Mouse (Mus musculus): ENCODE measurements at regions not wholly inside any gene's neighbourhood (a gene's known extent, or its start where the extent isn't known, plus 50 kb on each side); places are given as distances from the start of the nearest gene placed in this dataset.

DNA sequence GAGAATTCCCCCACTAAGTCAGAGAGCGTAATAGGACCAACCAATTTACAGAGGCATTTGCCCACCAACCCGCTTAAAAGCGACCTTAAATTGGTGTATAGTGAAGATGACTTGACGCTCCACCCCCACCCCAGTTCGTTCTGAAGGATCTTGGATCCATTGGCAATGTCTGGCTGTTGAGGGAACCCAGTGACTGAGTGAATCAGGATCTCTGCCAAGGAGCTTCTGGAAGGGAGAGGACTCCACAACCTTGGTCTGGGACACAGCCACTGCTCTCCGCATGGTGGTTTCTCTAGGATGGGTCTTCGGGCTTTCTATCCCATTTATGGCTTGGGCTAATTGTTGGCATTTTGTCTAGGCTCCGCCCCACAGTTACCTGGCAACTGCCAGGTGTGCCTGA is 83.3 kb upstream of the Fzd10 start:
- no peak for DNase-seq
- TF ChIP-seq POLR2A (IDR thresholded peaks at IDR 0.05; ENCODE audit: borderline replicate concordance, extremely low read depth, low read depth, low read length) (no peak), CTCF (IDR thresholded peaks at IDR 0.05; ENCODE audit: insufficient read depth, low read length) (no peak)
- Histone ChIP-seq H3K4me1 (ENCODE audit: control insufficient read depth, insufficient read depth, low read length) (no peaks in the 10 kb centered on the region), H3K4me3 (replicated peaks; ENCODE audit: extremely low read depth, low read depth, low read length) (no peak overlapping the region)
- 48% methylated on average over 8 of the region's 8 CpGs for WGBS

DNA sequence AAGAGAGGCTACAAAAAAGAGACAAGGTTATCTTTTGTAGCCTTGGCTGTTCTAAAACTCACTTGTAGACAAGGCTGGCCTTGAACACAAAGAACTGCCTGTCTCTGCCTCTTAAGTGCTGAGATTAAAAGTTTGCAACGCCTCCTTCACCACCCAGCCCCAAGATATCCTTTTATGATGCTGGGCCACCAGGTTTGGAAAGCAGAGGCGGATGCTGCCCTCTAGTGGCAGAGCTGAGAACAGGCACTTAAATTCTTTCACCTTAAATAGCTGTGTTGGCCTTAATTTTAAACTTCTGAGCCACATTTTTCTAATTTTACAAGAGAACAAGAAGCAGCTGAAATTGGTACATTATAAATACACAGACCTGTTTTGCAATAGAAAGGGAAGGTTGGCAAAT is 82.5 kb upstream of the Tmem132d start:
- TF ChIP-seq CTCF (IDR thresholded peaks at IDR 0.05; ENCODE audit: insufficient read depth, low read length) (peak; percentile 87), POLR2A (IDR thresholded peaks at IDR 0.05; ENCODE audit: borderline replicate concordance, extremely low read depth, low read depth, low read length) (no peak)
- WGBS: 5% methylated on average over 2 of the region's 2 CpGs
- no peak for DNase-seq

DNA sequence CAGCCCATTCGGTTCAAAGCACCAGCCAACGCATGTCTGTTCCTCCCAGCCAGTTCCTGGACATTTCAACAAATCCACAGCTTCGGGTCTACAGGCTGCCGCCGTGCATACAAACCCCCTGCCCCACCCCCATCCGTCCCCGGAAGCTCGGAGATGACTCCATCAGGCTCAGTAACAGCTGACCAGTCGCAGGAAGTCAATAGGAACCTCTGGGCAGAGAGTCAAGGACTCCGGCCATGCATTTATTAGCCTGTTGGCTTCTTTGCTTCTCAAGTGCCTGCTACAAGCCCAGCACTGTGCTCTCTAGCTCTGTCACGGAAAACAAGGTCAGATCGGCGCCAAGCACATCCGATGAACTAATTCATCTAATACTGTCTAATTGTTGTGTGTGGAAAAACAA is 80.4 kb upstream of the Tmem132d start:
- no peak for DNase-seq

More for the DNA sequence above, 82.5 kb upstream of the Tmem132d start:
- Histone ChIP-seq H3K4me3 (replicated peaks; ENCODE audit: extremely low read depth, low read depth, low read length) (no peak overlapping the region), H3K4me1 (ENCODE audit: control insufficient read depth, insufficient read depth, low read length) (no peaks in the 10 kb centered on the region)

DNA sequence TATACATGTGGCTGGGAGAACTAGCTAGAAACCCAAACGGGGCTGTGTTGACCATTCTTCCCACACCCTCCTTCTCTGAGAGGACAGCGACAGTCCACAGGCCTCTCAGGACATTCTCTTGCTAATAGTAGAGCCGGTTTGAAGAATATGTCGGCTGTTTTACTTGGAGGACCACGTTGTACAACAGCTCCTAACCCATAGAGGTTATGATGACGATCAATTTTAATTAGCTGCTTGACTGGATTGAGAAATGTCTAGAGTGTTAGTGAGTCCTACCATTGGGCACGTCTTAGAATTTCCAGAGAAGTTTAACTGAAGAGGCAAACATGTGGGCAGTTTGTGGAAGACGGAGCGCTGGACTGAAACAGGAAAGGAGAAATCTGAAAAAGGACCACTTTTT is 79.7 kb upstream of the Tmem132d start:
- Histone ChIP-seq H3K4me1 (ENCODE audit: control insufficient read depth, insufficient read depth, low read length) (no peaks in the 10 kb centered on the region), H3K4me3 (replicated peaks; ENCODE audit: extremely low read depth, low read depth, low read length) (no peak overlapping the region)
- TF ChIP-seq POLR2A (IDR thresholded peaks at IDR 0.05; ENCODE audit: borderline replicate concordance, extremely low read depth, low read depth, low read length) (no peak), CTCF (IDR thresholded peaks at IDR 0.05; ENCODE audit: insufficient read depth, low read length) (no peak)
- WGBS: 73% methylated on average over 9 of the region's 9 CpGs
- DNase-seq: no peak

More for the DNA sequence above, 80.4 kb upstream of the Tmem132d start:
- TF ChIP-seq POLR2A (IDR thresholded peaks at IDR 0.05; ENCODE audit: borderline replicate concordance, extremely low read depth, low read depth, low read length) (no peak), CTCF (IDR thresholded peaks at IDR 0.05; ENCODE audit: insufficient read depth, low read length) (no peak)
- Histone ChIP-seq H3K4me1 (ENCODE audit: control insufficient read depth, insufficient read depth, low read length) (no peaks in the 10 kb centered on the region), H3K4me3 (replicated peaks; ENCODE audit: extremely low read depth, low read depth, low read length) (no peak overlapping the region)
- WGBS: 60% methylated on average over 14 of the region's 14 CpGs

DNA sequence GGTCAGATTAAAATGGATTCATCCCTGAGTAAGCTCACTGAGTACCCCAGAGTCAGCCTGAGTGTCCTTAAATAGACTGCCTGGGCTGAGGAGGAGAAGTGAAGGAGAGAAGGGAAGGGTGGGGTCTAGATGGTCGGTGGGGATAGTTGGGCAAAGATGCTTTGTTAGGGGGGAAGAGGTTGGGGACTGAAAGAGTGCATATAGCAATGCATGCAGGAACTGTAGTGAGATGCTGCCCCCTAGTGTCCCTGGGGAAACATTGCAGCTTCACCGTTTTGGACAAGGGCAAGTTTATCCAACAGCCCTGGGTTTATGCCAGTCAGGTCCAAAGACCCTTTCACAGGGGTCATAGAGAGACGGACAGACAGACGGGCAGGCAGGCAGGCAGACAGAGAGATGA is 71.6 kb upstream of the Tmem132d start:
- DNase-seq: peak; percentile 24
- TF ChIP-seq POLR2A (IDR thresholded peaks at IDR 0.05; ENCODE audit: borderline replicate concordance, extremely low read depth, low read depth, low read length) (no peak), CTCF (IDR thresholded peaks at IDR 0.05; ENCODE audit: insufficient read depth, low read length) (peak; percentile 81)
- H3K4me1 ChIP-seq (ENCODE audit: control insufficient read depth, insufficient read depth, low read length): no peaks in the 10 kb centered on the region
- 4% methylated on average over 4 of the region's 4 CpGs for WGBS
- no peak overlapping the region for H3K4me3 ChIP-seq (replicated peaks; ENCODE audit: extremely low read depth, low read depth, low read length)

DNA sequence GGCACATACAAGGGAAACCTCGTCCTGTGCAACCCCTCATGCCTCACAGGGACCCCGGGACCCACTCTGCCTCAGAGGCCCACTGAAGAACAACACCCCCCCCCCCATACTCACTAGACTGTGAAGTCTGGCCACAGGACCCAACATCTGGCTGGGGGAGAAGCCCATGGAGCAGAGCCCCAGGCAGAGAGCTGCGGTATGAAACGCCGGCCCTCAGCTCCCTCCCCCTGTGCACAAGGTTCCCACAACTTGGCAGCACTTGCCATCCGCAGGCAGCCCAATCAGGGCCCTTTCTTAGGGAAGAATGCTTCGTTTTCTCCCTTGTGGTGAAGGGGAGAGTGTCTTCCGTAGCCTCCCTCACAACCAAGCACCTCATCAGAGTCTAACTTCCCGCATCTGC is 66.6 kb upstream of the Tmem132d start:
- 42% methylated on average over 9 of the region's 9 CpGs for WGBS
- Histone ChIP-seq H3K4me1 (ENCODE audit: control insufficient read depth, insufficient read depth, low read length) (no peaks in the 10 kb centered on the region), H3K4me3 (replicated peaks; ENCODE audit: extremely low read depth, low read depth, low read length) (no peak overlapping the region)
- TF ChIP-seq CTCF (IDR thresholded peaks at IDR 0.05; ENCODE audit: insufficient read depth, low read length): no peak
- no peak for TF ChIP-seq POLR2A (IDR thresholded peaks at IDR 0.05; ENCODE audit: borderline replicate concordance, extremely low read depth, low read depth, low read length)
- no peak for DNase-seq

DNA sequence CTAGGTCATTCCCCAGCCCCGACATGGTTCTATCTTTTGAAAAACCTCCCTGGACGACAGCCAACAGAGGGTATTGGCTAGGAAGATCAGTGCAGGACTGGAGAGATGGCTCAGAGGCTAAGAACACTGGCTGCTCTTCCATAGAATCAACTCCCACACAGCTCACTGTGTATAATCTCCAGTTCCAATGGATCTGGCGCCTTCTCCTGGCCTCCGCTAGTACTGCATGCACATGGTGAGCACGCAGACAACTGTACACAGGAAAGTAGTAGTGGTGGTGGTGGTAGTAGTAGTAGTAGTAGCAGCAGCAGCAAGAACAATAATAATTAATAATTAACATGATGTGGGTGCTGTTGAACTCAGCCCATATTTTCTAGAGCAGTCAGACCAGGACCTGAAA is 66.2 kb upstream of the Tmem132d start:
- no peaks in the 10 kb centered on the region for H3K4me1 ChIP-seq (ENCODE audit: control insufficient read depth, insufficient read depth, low read length)
- no peak overlapping the region for H3K4me3 ChIP-seq (replicated peaks; ENCODE audit: extremely low read depth, low read depth, low read length)
- DNase-seq: no peak
- TF ChIP-seq CTCF (IDR thresholded peaks at IDR 0.05; ENCODE audit: insufficient read depth, low read length): no peak
- no peak for TF ChIP-seq POLR2A (IDR thresholded peaks at IDR 0.05; ENCODE audit: borderline replicate concordance, extremely low read depth, low read depth, low read length)
- 51% methylated on average over 5 of the region's 5 CpGs for WGBS

DNA sequence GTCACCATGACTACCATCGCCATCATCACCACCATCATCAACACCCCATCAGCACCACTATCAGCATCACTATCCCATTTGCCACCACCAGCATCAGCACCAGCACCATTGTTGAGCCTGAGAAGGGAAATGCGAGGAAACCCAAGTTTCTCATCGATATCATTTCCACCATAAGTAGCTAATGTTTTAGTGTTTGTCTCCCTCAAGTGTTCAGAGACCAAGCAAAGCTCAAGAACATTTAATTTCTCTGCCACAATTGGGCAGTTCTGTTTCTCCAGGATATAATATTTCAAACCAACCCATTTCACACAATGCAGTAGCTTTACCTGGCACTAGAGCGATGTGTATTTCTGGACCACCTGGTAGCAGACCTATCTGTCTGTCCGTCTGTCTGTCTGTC is 59.7 kb upstream of the Tmem132d start:
- WGBS: 88% methylated on average over 5 of the region's 5 CpGs
- H3K4me3 ChIP-seq (replicated peaks; ENCODE audit: extremely low read depth, low read depth, low read length): no peak overlapping the region
- DNase-seq: no peak
- no peak for TF ChIP-seq POLR2A (IDR thresholded peaks at IDR 0.05; ENCODE audit: borderline replicate concordance, extremely low read depth, low read depth, low read length)
- no peak for TF ChIP-seq CTCF (IDR thresholded peaks at IDR 0.05; ENCODE audit: insufficient read depth, low read length)
- H3K4me1 ChIP-seq (ENCODE audit: control insufficient read depth, insufficient read depth, low read length): no peaks in the 10 kb centered on the region

DNA sequence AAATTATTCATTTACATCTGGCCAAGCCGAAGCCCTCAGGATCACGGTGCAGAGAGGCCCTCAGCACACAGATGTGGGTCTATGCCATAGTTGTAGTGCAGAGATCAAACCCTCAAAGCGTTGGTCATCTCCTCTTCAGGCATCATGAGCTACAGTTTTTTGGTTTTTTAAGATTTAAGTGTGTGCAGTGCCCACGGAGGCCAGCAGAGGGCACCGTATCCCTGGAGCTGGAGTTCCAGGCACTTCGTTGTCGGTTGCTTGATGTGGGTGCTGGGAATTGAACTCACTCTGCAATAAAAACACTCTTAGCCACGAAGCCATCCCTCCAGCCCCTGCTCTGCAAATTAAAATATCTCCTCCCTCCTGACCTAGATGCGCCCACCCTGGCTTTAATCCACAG is 58.3 kb upstream of the Tmem132d start:
- no peak for DNase-seq
- peak; percentile 57 for TF ChIP-seq CTCF (IDR thresholded peaks at IDR 0.05; ENCODE audit: insufficient read depth, low read length)
- no peak for TF ChIP-seq POLR2A (IDR thresholded peaks at IDR 0.05; ENCODE audit: borderline replicate concordance, extremely low read depth, low read depth, low read length)
- no peaks in the 10 kb centered on the region for H3K4me1 ChIP-seq (ENCODE audit: control insufficient read depth, insufficient read depth, low read length)
- no peak overlapping the region for H3K4me3 ChIP-seq (replicated peaks; ENCODE audit: extremely low read depth, low read depth, low read length)
- WGBS: 33% methylated on average over 9 of the region's 9 CpGs

DNA sequence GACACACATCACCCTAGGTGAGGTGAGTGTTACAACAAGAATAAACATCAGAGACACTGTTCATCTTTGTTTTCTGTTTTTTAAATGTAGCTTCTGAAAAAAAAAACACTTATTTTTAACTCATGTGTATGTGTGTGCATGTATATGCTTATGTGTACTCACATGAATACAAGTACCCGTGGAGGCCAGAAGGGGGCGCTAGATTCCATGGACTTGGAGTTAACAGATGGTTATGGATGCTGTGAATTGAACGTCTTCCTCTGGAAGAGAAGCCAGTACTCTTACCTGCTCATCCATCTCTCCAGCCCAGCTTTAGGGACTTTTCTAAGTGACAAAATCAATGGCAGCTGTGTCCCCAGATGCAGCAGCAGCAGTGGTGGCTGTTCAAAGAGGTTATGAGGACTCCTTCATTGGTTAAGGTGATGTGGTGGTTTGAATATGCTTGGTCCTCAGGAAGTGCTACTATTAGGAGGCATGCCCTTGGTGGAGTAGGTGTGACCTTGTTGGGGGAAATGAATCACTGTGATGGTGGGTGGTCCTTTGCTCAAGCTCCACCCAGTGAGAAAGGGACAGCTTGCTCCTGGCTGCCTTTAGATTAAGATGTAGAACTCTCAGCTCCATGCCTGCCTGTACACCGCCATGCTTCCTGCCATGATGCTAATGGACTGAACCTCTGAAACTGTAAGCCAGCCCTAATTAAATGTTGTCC is 56.1 kb upstream of the Tmem132d start:
- TF ChIP-seq CTCF (IDR thresholded peaks at IDR 0.05; ENCODE audit: insufficient read depth, low read length): no peak
- no peak for TF ChIP-seq POLR2A (IDR thresholded peaks at IDR 0.05; ENCODE audit: borderline replicate concordance, extremely low read depth, low read depth, low read length)
- Histone ChIP-seq H3K4me3 (replicated peaks; ENCODE audit: extremely low read depth, low read depth, low read length) (no peak overlapping the region), H3K4me1 (ENCODE audit: control insufficient read depth, insufficient read depth, low read length) (no peaks in the 10 kb centered on the region)
- WGBS: 78% methylated on average over 4 of the region's 4 CpGs
- no peak for DNase-seq

Measured in lung, adult 2 months (tissue).